Mouse (Mus musculus) olfactory bulb, adult 2 months (tissue): ENCODE results near the gene Eif6.

Experiments
- CTCF ChIP-seq: fragments of 200-500 bp; IDR thresholded peaks from 2 replicates; pipeline ENCODE4 v1.5.1; 2012; ENCODE audit warnings: low read depth, mild to moderate bottlenecking, low read length, moderate library complexity; ENCODE audit not compliant: insufficient read depth
- POLR2A ChIP-seq: fragments of 200-500 bp; IDR thresholded peaks from 2 replicates; pipeline ENCODE4 v1.6.1; 2012; ENCODE audit warnings: mild to moderate bottlenecking, low read depth, low read length, moderate library complexity; ENCODE audit not compliant: insufficient read depth

DNA sequence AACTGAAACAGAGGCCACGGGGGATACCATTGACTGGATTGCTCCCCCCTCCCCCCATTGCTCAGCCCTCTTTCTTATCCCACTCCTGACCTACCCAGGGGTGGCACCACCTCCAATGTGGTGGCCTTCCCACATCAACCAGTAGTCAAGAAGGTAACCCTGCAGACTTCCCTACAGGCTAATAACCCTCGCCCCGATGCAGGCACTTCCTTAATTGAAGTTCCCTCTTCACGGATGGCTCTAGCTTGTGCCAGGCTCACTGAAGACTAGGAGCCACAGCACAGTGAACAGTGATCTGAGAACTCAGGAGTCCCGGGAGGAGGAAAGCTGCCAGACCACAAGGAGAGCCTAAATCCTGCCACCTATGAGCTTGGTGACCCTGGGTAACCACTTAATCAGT, 39.8 kb downstream of the Eif6 start:
- TF ChIP-seq CTCF (no peak), POLR2A (no peak)
